Mouse (Mus musculus) midbrain, embryonic 11.5 days (tissue): Measurements from ENCODE around the gene Tbl1x. TPM values are rescaled to one million over a fixed set of nuclear protein-coding genes. Genes with fewer than 3 reads are reported as not detected.
A peak's percentile ranks its signal among the peaks of the same experiment; 100 is the strongest.

Experiments
- ATAC-seq: fragments of 200-750 bp; cut with Nextera tagmentation; 2 replicates; pipeline ENCODE4 v1.8.0; 2017; ENCODE audit warnings: moderate TSS enrichment, moderate library complexity; ENCODE audit not compliant: low FRiP score
- DNase-seq: peaks from one replicate; pipeline ENCODE4 v3.0.0; 2015; ENCODE audit warnings: low spot score; ENCODE audit errors: missing footprints
- H3K27ac ChIP-seq: fragments of 300-500 bp; sonication (generic); 2 replicates; pipeline ENCODE4 v1.5.1; 2014; ENCODE audit warnings: low read depth, low read length
- H3K27me3 ChIP-seq: fragments of 300-500 bp; sonication (generic); 2 replicates; pipeline ENCODE4 v1.6.1; 2014; ENCODE audit warnings: mild to moderate bottlenecking, low read length, moderate library complexity, mixed read lengths; ENCODE audit not compliant: control insufficient read depth, insufficient read depth
- H3K36me3 ChIP-seq: fragments of 300-500 bp; sonication (generic); 2 replicates; pipeline ENCODE4 v1.6.1; 2014; ENCODE audit warnings: mild to moderate bottlenecking, low read length, moderate library complexity, mixed read lengths; ENCODE audit not compliant: control insufficient read depth, insufficient read depth
- H3K4me1 ChIP-seq: fragments of 300-500 bp; sonication (generic); 2 replicates; pipeline ENCODE4 v1.6.1; 2014; ENCODE audit warnings: low read length; ENCODE audit not compliant: control insufficient read depth, insufficient read depth
- H3K4me2 ChIP-seq: fragments of 300-500 bp; sonication (generic); 2 replicates; pipeline ENCODE4 v1.6.1; 2014; ENCODE audit warnings: mild to moderate bottlenecking, moderate library complexity
- H3K4me3 ChIP-seq: fragments of 300-500 bp; sonication (generic); 2 replicates; pipeline ENCODE4 v1.5.1; 2014; ENCODE audit warnings: low read depth, low read length
- H3K9ac ChIP-seq: fragments of 300-500 bp; sonication (generic); 2 replicates; pipeline ENCODE4 v1.6.1; 2014; ENCODE audit warnings: low read length
- H3K9me3 ChIP-seq: fragments of 300-500 bp; sonication (generic); 2 replicates; pipeline ENCODE4 v1.6.1; 2016; ENCODE audit warnings: low read length; ENCODE audit not compliant: control insufficient read depth
- WGBS: fragments of 180-500 bp; shearing (Covaris S2); extraction: QIAGEN DNeasy Blood & Tissue Kit; methylation state at CpG from one replicate; pipeline ENCODE4 v1.1.7; 2014; 5-methylcytosine and 5-hydroxymethylcytosine counted together
- polyA plus RNA-seq: library from polyadenylated mRNA; unstranded; fragments of >200 nt; fragmentation: Nextera tagmentation; extraction: Ambion mirVana; gene quantifications from 2 replicates; pipeline ENCODE4 v1.2.1, GENCODE M21; 2014

Gene Tbl1x
- polyA plus RNA-seq, 1 experiment from 2014 or later: 78.6 TPM

- H3K4me2 ChIP-seq: no peak overlapping the region
- no peaks in the 10 kb centered on the region for H3K4me1 ChIP-seq
- ATAC-seq (no peak), DNase-seq (no peak)
- H3K27ac ChIP-seq: no peak overlapping the region
- H3K36me3 ChIP-seq: no peaks in the 10 kb centered on the region
- no peak overlapping the region for H3K9ac ChIP-seq
- H3K4me3 ChIP-seq: no peak overlapping the region
- WGBS: 85% methylated on average over 3 of the region's 3 CpGs
- no peaks in the 10 kb centered on the region for H3K27me3 ChIP-seq
- no peaks in the 10 kb centered on the region for H3K9me3 ChIP-seq
Observed at GRCm38 (mm10) chrX:77611938-77612337, 101.1 kb downstream of the Tbl1x start.

DNA sequence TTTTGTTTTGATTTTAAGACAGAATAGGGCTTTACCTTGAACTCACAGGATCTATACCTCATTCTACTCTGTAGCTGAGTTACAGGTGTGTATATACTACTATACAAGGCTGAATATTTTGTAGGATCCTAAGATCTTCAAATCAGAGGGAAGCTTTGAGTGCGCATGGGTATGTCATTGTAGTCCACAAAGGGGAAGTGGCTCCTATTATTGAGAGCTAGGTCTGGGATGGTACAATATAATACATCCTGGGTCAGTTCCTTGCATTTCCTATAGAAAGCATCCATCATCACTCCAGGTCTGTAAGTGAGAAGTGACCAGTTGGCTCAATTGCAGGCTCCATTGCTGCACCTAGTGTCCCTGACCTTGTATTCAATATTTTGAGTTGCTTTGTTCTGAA is 102.2 kb downstream of the Tbl1x start:
- no peak overlapping the region for H3K9ac ChIP-seq
- H3K27ac ChIP-seq: no peak overlapping the region
- H3K4me1 ChIP-seq: no peaks in the 10 kb centered on the region
- H3K36me3 ChIP-seq: no peaks in the 10 kb centered on the region
- DNase-seq: no peak
- H3K27me3 ChIP-seq: no peaks in the 10 kb centered on the region
- 100% methylated on average over 1 of the region's 1 CpGs for WGBS
- no peak overlapping the region for H3K4me2 ChIP-seq
- no peaks in the 10 kb centered on the region for H3K9me3 ChIP-seq
- H3K4me3 ChIP-seq: no peak overlapping the region
- no peak for ATAC-seq

- Histone ChIP-seq H3K4me1 (no peaks in the 10 kb centered on the region), H3K9me3 (no peaks in the 10 kb centered on the region), H3K27me3 (no peaks in the 10 kb centered on the region), H3K4me2 (no peak overlapping the region), H3K36me3 (no peaks in the 10 kb centered on the region), H3K27ac (no peak overlapping the region), H3K9ac (no peak overlapping the region), H3K4me3 (no peak overlapping the region)
- WGBS: 84% methylated on average over 4 of the region's 4 CpGs
- DNase-seq: no peak
- ATAC-seq: no peak
Observed at GRCm38 (mm10) chrX:77615735-77616293, 105.0 kb downstream of the Tbl1x start.

GRCm38 (mm10) chrX:77617368-77618144 is 106.7 kb downstream of the Tbl1x start:
- Histone ChIP-seq H3K9ac (no peak overlapping the region), H3K4me1 (no peaks in the 10 kb centered on the region), H3K27ac (no peak overlapping the region), H3K9me3 (no peaks in the 10 kb centered on the region), H3K27me3 (no peaks in the 10 kb centered on the region), H3K36me3 (no peaks in the 10 kb centered on the region), H3K4me2 (no peak overlapping the region), H3K4me3 (no peak overlapping the region)
- no peak for ATAC-seq
- 88% methylated on average over 6 of the region's 6 CpGs for WGBS
- DNase-seq: no peak

DNA sequence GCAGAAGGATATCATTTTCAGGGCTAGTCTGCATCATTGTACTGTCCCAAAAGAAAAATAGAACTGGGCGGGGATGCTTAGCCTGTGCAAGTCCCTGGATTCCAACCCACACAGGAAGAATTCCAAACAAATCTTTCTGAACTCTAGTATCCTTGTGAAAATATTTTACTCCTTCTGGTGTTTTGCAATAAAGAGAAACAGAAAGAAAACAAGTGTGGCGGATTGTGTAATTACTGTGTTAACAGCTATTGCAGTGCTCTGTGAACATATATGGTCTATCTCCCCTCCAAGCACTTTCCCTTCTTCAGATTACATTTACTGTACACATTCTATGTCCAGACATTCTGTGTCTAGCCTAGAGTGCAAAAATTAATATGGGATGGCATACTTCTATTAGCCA is 119.6 kb downstream of the Tbl1x start:
- no peaks in the 10 kb centered on the region for H3K36me3 ChIP-seq
- no peaks in the 10 kb centered on the region for H3K27me3 ChIP-seq
- no peak overlapping the region for H3K9ac ChIP-seq
- no peak overlapping the region for H3K27ac ChIP-seq
- WGBS: 93% methylated on average over 2 of the region's 2 CpGs
- ATAC-seq (no peak), DNase-seq (no peak)
- no peak overlapping the region for H3K4me3 ChIP-seq
- H3K9me3 ChIP-seq: no peaks in the 10 kb centered on the region
- H3K4me2 ChIP-seq: no peak overlapping the region
- H3K4me1 ChIP-seq: no peaks in the 10 kb centered on the region

DNA sequence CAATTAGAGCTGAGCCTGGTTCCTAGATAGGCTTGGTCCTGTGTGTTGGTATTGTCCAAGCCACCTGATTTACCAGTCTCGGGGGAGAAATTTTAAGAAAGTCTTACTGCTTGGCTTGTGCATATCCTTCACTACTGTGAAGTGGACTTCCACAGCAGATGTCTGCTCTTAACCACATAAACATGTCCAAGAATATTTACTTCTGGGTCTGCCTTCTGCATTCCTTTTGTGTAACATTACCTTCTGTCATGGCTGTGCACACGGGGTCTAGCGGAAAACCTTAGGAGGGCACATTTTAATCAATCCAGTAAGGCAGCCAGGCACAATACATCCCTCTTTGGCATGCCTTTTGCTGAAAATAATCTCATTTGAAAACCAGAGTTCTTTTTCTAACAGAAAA is 125.7 kb downstream of the Tbl1x start:
- ATAC-seq: no peak
- H3K4me2 ChIP-seq: no peak overlapping the region
- no peak overlapping the region for H3K4me3 ChIP-seq
- no peak overlapping the region for H3K27ac ChIP-seq
- WGBS: 74% methylated on average over 3 of the region's 3 CpGs
- H3K9ac ChIP-seq: no peak overlapping the region
- no peaks in the 10 kb centered on the region for H3K4me1 ChIP-seq
- H3K36me3 ChIP-seq: no peaks in the 10 kb centered on the region
- H3K27me3 ChIP-seq: no peaks in the 10 kb centered on the region
- no peaks in the 10 kb centered on the region for H3K9me3 ChIP-seq
- DNase-seq: no peak

GRCm38 (mm10) chrX:77638076-77638475 is 127.3 kb downstream of the Tbl1x start:
- H3K9ac ChIP-seq: no peak overlapping the region
- H3K36me3 ChIP-seq: no peaks in the 10 kb centered on the region
- H3K4me1 ChIP-seq: no peaks in the 10 kb centered on the region
- no peaks in the 10 kb centered on the region for H3K9me3 ChIP-seq
- H3K27ac ChIP-seq: no peak overlapping the region
- H3K4me3 ChIP-seq: no peak overlapping the region
- H3K4me2 ChIP-seq: no peak overlapping the region
- WGBS: 25% methylated on average over 3 of the region's 3 CpGs
- no peaks in the 10 kb centered on the region for H3K27me3 ChIP-seq
- peak; percentile 84 for DNase-seq
- peak; percentile 61; the same call in 1 of the 2 replicates for ATAC-seq

GRCm38 (mm10) chrX:77640301-77640700 is 129.5 kb downstream of the Tbl1x start:
- Histone ChIP-seq H3K9me3 (no peaks in the 10 kb centered on the region), H3K36me3 (no peaks in the 10 kb centered on the region; the same call in 1 of the 2 replicates), H3K4me3 (no peak overlapping the region), H3K9ac (no peak overlapping the region), H3K4me2 (no peak overlapping the region), H3K27ac (no peak overlapping the region), H3K27me3 (no peaks in the 10 kb centered on the region), H3K4me1 (no peaks in the 10 kb centered on the region)
- DNase-seq: no peak
- no peak for ATAC-seq
- WGBS: 88% methylated on average over 4 of the region's 4 CpGs

DNA sequence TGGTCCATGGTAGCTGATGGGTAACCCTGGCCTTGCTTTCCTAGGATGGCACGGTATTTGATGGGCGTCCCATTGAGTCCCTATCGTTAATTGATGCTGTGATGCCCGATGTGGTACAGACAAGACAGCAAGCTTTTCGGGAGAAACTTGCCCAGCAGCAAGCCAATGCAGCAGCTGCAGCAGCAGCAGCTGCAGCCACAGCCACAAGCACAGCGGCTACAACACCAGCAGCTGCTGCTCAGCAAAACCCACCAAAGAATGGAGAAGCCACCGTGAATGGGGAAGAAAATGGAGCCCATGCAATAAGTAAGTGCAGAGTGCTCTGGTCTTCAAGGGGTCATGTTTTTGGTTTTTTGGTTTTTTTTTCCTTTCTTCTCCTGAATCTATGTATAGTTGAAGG is 135.4 kb downstream of the Tbl1x start:
- Histone ChIP-seq H3K4me1 (no peaks in the 10 kb centered on the region), H3K36me3 (no peaks in the 10 kb centered on the region; the same call in none of the 2 replicates), H3K4me2 (no peak overlapping the region), H3K27me3 (no peaks in the 10 kb centered on the region), H3K9ac (no peak overlapping the region), H3K27ac (no peak overlapping the region), H3K4me3 (no peak overlapping the region), H3K9me3 (no peaks in the 10 kb centered on the region)
- DNase-seq: no peak
- ATAC-seq: no peak
- 93% methylated on average over 7 of the region's 7 CpGs for WGBS
